Mouse (Mus musculus) cortical plate, adult 2 months (tissue): ENCODE measurements around the gene Clec2e. TPM values are rescaled to one million over a fixed set of nuclear protein-coding genes. Genes with fewer than 3 reads are reported as not detected.
"Not testable (repeated sequence)": the region's sequence is repeated elsewhere in the genome, so short reads cannot be mapped to it uniquely, and the experiment has no call there.

Experiments
- H3K27ac ChIP-seq: fragments of 200-500 bp; 2 replicates; pipeline ENCODE4 v1.5.1; 2012; ENCODE audit warnings: low read length, control low read depth, inconsistent platforms; ENCODE audit not compliant: insufficient read depth
- H3K4me1 ChIP-seq: fragments of 200-500 bp; 2 replicates; pipeline ENCODE4 v1.6.1; 2011; ENCODE audit warnings: low read length; ENCODE audit not compliant: control insufficient read depth, insufficient read depth
- H3K4me3 ChIP-seq: fragments of 200-500 bp; 2 replicates; pipeline ENCODE4 v1.5.1; 2011; ENCODE audit warnings: mild to moderate bottlenecking, low read length, control low read depth; ENCODE audit not compliant: insufficient read depth
- CTCF ChIP-seq: fragments of 200-500 bp; IDR thresholded peaks from 2 replicates; pipeline ENCODE4 v1.5.1; 2011; ENCODE audit warnings: mild to moderate bottlenecking, control low read depth, low read length; ENCODE audit not compliant: insufficient read depth; ENCODE audit errors: extremely low read depth
- POLR2A ChIP-seq: fragments of 200-500 bp; IDR thresholded peaks from 2 replicates; pipeline ENCODE4 v1.6.1; 2011; ENCODE audit warnings: mild to moderate bottlenecking, low read length, control low read depth; ENCODE audit not compliant: insufficient read depth; ENCODE audit errors: extremely low read depth
- polyA plus RNA-seq: library from polyadenylated mRNA; depleted of rRNA; stranded (reverse); fragments of >200 nt; gene quantifications from 2 replicates; pipeline ENCODE4 v1.2.3, GENCODE M21; 2012; rRNA removed

The Clec2e gene
- not detected in 2 replicates for polyA plus RNA-seq

DNA sequence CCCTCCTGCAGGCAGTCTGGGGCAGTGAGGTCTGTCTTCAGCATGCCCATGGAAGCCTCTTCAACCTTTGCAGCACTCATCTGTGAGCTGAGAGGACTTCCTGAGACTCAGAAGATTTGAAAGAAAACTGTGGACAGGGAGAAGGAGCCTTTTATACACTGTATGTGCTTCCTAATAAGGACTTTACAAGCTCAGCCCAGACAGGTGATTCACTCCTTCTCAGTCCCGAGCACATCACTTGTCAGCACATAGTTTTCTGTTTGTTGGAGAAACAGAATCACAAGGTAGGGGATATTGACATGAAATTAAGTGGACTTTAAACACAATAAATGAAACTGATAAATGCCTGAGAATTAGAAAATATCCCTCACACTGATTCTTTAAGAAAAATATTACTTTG, at the start of gene Clec2e:
TSS of gene Clec2e (minus strand) at position 120 of the 400 bp plus-strand sequence.
- not testable (repeated sequence) for H3K4me1 ChIP-seq, H3K4me3 ChIP-seq, H3K27ac ChIP-seq

DNA sequence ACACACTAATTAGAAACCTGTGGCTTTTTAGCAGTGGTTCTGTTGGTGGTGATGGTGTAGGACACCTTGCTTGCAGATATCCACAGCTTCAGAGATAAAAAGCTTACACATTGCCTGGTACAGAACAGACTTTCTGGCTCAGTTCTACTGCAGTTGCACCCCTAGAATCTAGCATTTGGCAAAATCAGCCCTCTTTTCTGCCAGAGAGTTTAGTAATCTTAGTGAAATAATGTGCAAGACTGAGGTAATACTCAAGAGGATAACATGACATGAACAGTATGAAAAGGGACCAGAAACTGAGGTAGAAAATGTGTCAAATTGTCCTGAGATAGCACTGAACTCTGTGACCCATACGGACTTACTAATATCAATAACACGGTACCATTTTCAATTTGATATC, 46.1 kb upstream of the Clec2e start:
- no peaks in the 10 kb centered on the region for H3K4me1 ChIP-seq
- H3K4me3 ChIP-seq = no peak overlapping the region
- no peak overlapping the region for H3K27ac ChIP-seq
- no peak for TF ChIP-seq POLR2A

DNA sequence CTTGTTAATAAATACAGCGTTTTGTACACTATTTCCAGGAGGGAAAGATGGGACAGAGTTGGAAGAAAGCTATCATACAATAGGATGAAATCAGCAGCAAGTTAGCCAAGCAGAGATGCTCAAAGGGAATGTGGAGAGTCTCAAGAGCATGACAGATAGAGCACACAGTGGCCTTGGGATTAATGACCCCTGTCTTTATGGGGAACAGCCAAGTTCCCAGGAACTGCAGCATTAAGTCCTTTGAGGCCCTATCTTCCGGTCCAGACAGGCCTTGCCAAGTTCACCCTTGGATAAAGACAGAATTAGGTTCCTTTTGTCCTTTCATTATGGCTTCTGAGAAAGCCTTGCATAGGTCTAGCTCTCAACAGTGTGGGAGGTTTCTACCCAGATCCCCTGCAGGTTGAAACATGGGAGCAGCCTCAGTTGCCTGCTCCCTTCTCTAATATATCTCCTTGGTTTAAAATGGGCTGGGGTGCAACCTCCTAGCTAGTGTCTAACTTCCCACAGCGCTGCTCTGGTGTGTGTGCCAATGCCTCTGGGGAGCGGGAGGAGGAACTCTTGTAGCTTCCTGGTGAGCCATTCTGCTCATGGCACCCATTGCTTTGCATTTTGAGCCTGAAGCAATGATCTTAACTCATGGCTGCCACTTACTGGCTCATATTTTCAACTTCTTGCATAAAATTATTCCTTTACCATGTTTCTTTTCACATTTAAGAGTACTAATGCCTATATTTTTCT, 32.1 kb upstream of the Clec2e start:
- Histone ChIP-seq H3K27ac (no peak overlapping the region), H3K4me3 (no peak overlapping the region), H3K4me1 (no peaks in the 10 kb centered on the region)
- no peak for TF ChIP-seq CTCF
- TF ChIP-seq POLR2A = no peak

DNA sequence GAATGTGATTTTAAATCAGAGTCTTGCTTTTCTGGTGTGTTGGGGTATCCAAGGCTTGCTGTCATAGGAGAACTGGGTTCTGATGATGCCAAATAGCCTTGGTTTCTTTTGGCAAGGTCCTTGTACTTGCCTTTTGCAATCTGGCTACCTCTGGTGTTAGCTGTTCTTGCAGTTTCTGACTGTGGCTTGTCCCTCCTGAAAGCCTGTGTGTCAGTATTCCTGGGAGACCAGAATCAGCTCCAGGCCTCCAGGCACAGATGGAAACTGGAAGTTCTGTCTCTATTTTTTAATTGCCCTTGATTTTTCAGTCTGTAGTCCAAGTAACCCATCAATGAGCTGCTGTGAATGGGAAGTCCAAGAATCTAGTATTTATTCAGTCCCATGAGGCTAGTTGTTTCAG, 26.1 kb upstream of the Clec2e start:
- Histone ChIP-seq H3K4me1 (no peaks in the 10 kb centered on the region), H3K4me3 (no peak overlapping the region), H3K27ac (no peak overlapping the region)
- no peak for TF ChIP-seq POLR2A
- no peak for TF ChIP-seq CTCF

DNA sequence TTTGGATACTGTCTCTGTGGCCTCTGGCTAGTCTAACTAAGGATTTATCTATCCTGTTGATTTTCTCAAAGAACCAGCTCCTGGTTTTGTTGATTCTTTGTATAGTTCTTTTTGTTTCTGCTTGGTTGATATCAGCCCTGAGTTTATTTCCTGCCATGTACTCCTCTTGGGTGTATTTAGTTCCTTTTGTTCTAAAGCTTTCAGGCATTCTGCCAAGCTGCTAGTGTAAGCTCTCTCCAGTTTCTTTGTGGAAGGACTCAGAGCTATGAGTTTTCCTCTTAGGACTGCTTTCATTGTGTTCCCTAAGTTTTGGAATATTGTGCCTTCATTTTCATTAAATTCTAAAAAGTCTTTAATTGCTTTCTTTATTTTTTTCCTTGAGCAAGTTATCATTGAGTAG, 23.8 kb upstream of the Clec2e start:
- not testable (repeated sequence) for H3K4me1 ChIP-seq, H3K4me3 ChIP-seq, H3K27ac ChIP-seq

DNA sequence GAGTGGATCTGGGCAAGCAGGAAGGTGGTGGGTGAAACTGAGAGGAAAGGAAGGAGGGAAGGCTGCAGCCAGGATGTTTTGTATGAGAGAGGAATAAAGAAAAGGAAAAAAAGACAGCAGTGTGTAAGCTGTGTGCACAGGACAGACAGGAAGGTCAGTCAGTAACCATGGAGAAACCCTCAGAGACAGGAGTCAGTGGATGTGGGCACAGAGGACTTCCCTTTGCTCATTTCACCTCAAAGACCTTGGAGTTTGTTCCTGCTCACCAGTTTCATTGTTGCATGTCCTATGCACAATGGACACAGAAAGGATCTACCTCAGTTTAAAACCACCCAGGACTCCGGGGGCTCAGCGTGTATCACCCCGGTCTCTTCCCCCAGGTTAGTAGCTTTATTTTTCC, 15.5 kb upstream of the Clec2e start:
- Histone ChIP-seq H3K4me1 (no peaks in the 10 kb centered on the region), H3K27ac (no peak overlapping the region)
- TF ChIP-seq POLR2A = no peak
- no peak for TF ChIP-seq CTCF

DNA sequence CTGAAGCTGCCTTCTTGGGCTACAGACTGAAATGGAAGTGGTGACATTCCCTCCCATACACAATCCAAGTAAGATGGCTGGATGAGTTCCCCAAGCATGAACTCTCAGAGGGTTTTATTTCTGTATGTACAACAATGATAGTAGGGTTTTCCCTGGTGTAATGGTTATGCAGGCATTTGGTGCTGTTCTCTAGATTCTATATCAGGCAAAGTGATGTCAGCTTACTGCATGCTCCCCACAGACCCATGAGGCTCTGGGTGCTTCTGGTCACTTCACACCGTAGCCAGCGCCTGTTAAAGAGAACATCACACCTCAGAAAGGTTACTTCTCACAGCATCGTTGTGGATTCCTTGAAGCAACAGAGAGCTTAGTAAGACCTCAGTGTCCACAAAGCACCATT, 13.5 kb upstream of the Clec2e start:
- not testable (repeated sequence) for H3K4me1 ChIP-seq, H3K4me3 ChIP-seq, H3K27ac ChIP-seq

More for the DNA sequence above, 15.5 kb upstream of the Clec2e start:
- no peak overlapping the region for H3K4me3 ChIP-seq

DNA sequence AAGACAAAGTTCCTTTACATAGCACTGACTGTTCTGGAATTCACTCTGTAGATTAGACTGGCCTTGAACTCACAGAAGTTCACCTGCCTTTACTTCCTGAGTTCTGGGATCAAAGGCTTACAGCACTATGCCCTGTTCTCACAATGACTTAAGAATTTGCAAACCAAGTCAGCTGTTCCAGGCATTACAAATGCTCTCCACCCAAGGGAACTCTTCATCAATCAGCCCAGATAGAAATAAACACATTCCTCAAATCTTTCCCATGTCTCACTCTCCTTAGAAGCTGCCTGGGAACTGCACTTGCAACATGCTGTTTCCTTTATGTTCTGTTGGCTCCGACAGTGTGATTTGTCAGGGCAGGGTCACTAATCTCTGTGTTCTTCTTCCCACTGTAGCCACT, 13.1 kb upstream of the Clec2e start:
- TF ChIP-seq POLR2A = no peak
- no peak for TF ChIP-seq CTCF
- H3K4me3 ChIP-seq = no peak overlapping the region

DNA sequence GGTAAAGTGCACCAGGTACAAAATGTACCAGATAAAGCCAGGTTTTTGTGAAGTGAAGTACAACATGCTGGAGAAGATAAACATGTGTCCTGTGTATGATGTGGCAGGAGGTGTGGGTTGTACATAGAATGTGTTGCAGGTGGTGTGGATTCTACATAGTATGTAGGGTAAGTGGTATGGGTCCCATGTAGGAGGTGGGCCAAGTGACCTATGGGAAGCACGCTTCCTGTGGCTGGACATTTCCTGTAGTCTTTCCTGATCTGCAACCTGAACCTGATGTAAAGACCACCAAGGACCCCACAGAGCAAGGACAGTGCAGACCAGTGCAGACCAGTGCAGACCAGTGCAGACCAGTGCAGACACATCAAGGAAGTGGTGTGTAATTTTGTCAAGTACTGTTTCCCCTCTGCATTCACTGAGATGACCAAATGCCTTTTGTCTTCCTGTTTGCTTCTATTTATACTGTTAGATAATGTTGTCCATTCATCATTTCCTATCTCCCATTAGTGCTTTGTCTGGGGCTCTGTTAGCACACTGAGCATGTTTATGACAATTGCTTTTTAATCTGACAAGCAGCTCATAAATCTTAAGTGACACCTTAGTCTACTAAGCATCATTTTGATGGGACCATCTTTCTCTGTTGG, 12.4 kb upstream of the Clec2e start:
- no peak overlapping the region for H3K27ac ChIP-seq
- H3K4me1 ChIP-seq = no peaks in the 10 kb centered on the region
- H3K4me3 ChIP-seq = no peak overlapping the region
- no peak for TF ChIP-seq CTCF
- TF ChIP-seq POLR2A = no peak

More for the DNA sequence above, 13.1 kb upstream of the Clec2e start:
- Histone ChIP-seq H3K4me1 (no peaks in the 10 kb centered on the region), H3K27ac (no peak overlapping the region)

DNA sequence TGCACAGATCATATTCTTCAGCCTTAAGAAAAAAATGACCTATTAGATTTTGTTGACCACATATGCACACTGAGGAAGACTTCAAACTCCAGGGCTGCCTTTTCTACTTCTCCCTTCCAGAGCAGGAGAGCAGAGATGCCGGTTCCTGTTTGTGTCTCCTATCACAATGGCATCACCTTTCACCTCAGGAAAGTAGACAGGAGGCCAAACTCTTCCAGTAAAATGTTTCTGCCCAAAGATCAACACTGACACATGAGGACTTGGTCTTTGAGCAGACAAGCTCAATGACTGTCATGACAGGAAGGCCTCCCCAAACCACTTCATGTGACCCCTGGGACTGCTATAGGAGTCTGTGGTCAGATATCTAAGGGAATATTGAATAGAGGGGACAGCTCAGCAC, 11.8 kb upstream of the Clec2e start:
- H3K4me3 ChIP-seq = no peak overlapping the region
- TF ChIP-seq POLR2A (no peak), CTCF (no peak)
- H3K27ac ChIP-seq = no peak overlapping the region
- no peaks in the 10 kb centered on the region for H3K4me1 ChIP-seq

DNA sequence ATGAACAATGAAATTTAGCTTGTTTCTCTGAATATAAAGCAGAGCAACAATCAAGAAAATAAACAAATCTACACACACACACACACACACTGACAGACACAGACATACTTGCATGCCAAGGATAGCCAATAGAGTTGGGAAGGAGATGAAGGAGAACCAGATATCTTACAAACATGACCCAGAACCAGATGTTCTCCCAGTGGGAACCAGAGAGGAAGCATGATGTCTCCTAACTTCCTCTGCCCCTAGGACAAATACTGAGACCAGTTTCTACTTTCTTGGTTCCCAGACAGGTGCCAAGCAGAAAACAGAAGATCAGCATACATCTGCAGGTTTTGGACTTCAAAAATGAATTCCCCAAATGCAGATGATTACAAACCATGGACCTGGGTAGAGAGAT, 7.2 kb upstream of the Clec2e start:
- no peaks in the 10 kb centered on the region for H3K4me1 ChIP-seq
- H3K4me3 ChIP-seq = no peak overlapping the region
- no peak overlapping the region for H3K27ac ChIP-seq
- TF ChIP-seq POLR2A (no peak), CTCF (no peak)
